Mouse (Mus musculus) megakaryocyte, embryonic 14.5 days (primary cell): Measurements from ENCODE around the gene Duox1. TPM values are rescaled to one million over a fixed set of nuclear protein-coding genes. Genes with fewer than 3 reads are reported as not detected.
A peak's percentile ranks its signal among the peaks of the same experiment; 100 is the strongest.
"Not testable (repeated sequence)": the region's sequence is repeated elsewhere in the genome, so short reads cannot be mapped to it uniquely, and the experiment has no call there.

Source experiments
- H3K27me3 ChIP-seq: replicated peaks from 2 replicates; pipeline ENCODE3; 2012; ENCODE audit warnings: inconsistent platforms
- H3K36me3 ChIP-seq: replicated peaks from 2 replicates; pipeline ENCODE3; 2012; ENCODE audit warnings: low read length, inconsistent platforms, mixed read lengths
- H3K4me1 ChIP-seq: 2 replicates; pipeline ENCODE4 v1.6.1; 2012; ENCODE audit warnings: inconsistent platforms
- H3K4me3 ChIP-seq: replicated peaks from 2 replicates; pipeline ENCODE3; 2012; ENCODE audit warnings: moderate library complexity, mild to moderate bottlenecking, inconsistent platforms
- H3K9me3 ChIP-seq: 2 replicates; pipeline ENCODE4 v1.6.1; 2012; ENCODE audit warnings: inconsistent platforms
- FLI1 ChIP-seq: IDR thresholded peaks from 2 replicates; pipeline ENCODE4 v1.6.1; 2012; ENCODE audit warnings: low read length, inconsistent platforms, mixed read lengths
- GATA1 ChIP-seq: IDR thresholded peaks from 3 replicates; pipeline ENCODE4 v1.6.1; 2012; ENCODE audit warnings: mixed read lengths, low read length, inconsistent platforms, borderline replicate concordance
- polyA plus RNA-seq: library from polyadenylated mRNA; stranded (reverse); fragments of >175 nt; gene quantifications from 2 replicates; pipeline ENCODE4 v1.2.3, GENCODE M21; 2012; ENCODE audit warnings: low replicate concordance; ENCODE audit not compliant: insufficient read depth

The Duox1 gene
- polyA plus RNA-seq, 1 experiment: not detected

GRCm38 (mm10) chr2:122311561-122311960 is 3.9 kb upstream of the Duox1 start:
- TF ChIP-seq FLI1: no peak
- TF ChIP-seq GATA1: no peak
- Histone ChIP-seq H3K36me3 (no peaks in the 10 kb centered on the region), H3K4me3 (peak overlapping the region; percentile 46), H3K4me1 (peaks cover 22% of the 10 kb centered on the region), H3K27me3 (peaks cover 90% of the 10 kb centered on the region), H3K9me3 (no peaks in the 10 kb centered on the region)

- Histone ChIP-seq H3K36me3 (no peaks in the 10 kb centered on the region), H3K4me1 (peaks cover 19% of the 10 kb centered on the region), H3K9me3 (no peaks in the 10 kb centered on the region), H3K4me3 (peak overlapping the region; percentile 81), H3K27me3 (peaks cover 90% of the 10 kb centered on the region)
- no peak for TF ChIP-seq GATA1
- no peak for TF ChIP-seq FLI1
Observed at GRCm38 (mm10) chr2:122312722-122313417, 2.6 kb upstream of the Duox1 start.

GRCm38 (mm10) chr2:122313536-122313935 is 1.9 kb upstream of the Duox1 start, which contains the start of gene Duoxa1:
Duoxa1 (minus strand) TSS chr2:122313730.
- Histone ChIP-seq H3K27me3 (peaks cover 90% of the 10 kb centered on the region), H3K4me3 (peak within 1 kb of the TSS; percentile 81), H3K36me3 (no peaks in the 10 kb centered on the region), H3K4me1 (peaks cover 19% of the 10 kb centered on the region), H3K9me3 (no peaks in the 10 kb centered on the region)
- TF ChIP-seq GATA1: no peak
- no peak for TF ChIP-seq FLI1

- Histone ChIP-seq H3K9me3 (no peaks in the 10 kb centered on the region), H3K27me3 (peaks cover 74% of the 10 kb centered on the region), H3K4me1 (peaks cover 11% of the 10 kb centered on the region), H3K4me3 (no peak overlapping the region), H3K36me3 (no peaks in the 10 kb centered on the region)
- TF ChIP-seq FLI1: no peak
- TF ChIP-seq GATA1: no peak
Observed at GRCm38 (mm10) chr2:122317384-122317783, 1.9 kb downstream of the Duox1 start.

GRCm38 (mm10) chr2:122323960-122324359 is 8.5 kb downstream of the Duox1 start:
- no peak overlapping the region for H3K4me3 ChIP-seq
- peaks cover 58% of the 10 kb centered on the region for H3K27me3 ChIP-seq
- no peaks in the 10 kb centered on the region for H3K4me1 ChIP-seq
- TF ChIP-seq FLI1 (no peak), GATA1 (no peak)
- H3K9me3 ChIP-seq: no peaks in the 10 kb centered on the region
- no peaks in the 10 kb centered on the region for H3K36me3 ChIP-seq

GRCm38 (mm10) chr2:122324586-122324985 is 9.1 kb downstream of the Duox1 start:
- H3K4me3 ChIP-seq: no peak overlapping the region

GRCm38 (mm10) chr2:122325361-122325760 is 9.9 kb downstream of the Duox1 start:
- TF ChIP-seq GATA1 (no peak), FLI1 (no peak)
- no peaks in the 10 kb centered on the region for H3K4me1 ChIP-seq
- peaks cover 63% of the 10 kb centered on the region for H3K27me3 ChIP-seq
- no peak overlapping the region for H3K4me3 ChIP-seq
- H3K9me3 ChIP-seq: no peaks in the 10 kb centered on the region
- H3K36me3 ChIP-seq: no peaks in the 10 kb centered on the region

More at GRCm38 (mm10) chr2:122324586-122324985, 9.1 kb downstream of the Duox1 start:
- TF ChIP-seq FLI1 (no peak), GATA1 (no peak)
- Histone ChIP-seq H3K27me3 (peaks cover 58% of the 10 kb centered on the region), H3K4me1 (no peaks in the 10 kb centered on the region), H3K36me3 (no peaks in the 10 kb centered on the region), H3K9me3 (no peaks in the 10 kb centered on the region)

- Histone ChIP-seq H3K9me3 (no peaks in the 10 kb centered on the region), H3K4me3 (no peak overlapping the region), H3K4me1 (no peaks in the 10 kb centered on the region), H3K36me3 (no peaks in the 10 kb centered on the region), H3K27me3 (peaks cover 57% of the 10 kb centered on the region)
- TF ChIP-seq GATA1 (no peak), FLI1 (no peak)
Observed at GRCm38 (mm10) chr2:122327986-122328385, 12.5 kb downstream of the Duox1 start.

GRCm38 (mm10) chr2:122330317-122330716 is 14.8 kb downstream of the Duox1 start:
- H3K36me3 ChIP-seq, H3K9me3 ChIP-seq, H3K4me3 ChIP-seq, H3K4me1 ChIP-seq: not testable (repeated sequence)
- H3K27me3 ChIP-seq: peaks cover 50% of the 10 kb centered on the region

- no peaks in the 10 kb centered on the region for H3K36me3 ChIP-seq
- no peak overlapping the region for H3K4me3 ChIP-seq
- H3K9me3 ChIP-seq: no peaks in the 10 kb centered on the region
- H3K27me3 ChIP-seq: peaks cover 54% of the 10 kb centered on the region
- TF ChIP-seq GATA1: no peak
- no peak for TF ChIP-seq FLI1
- no peaks in the 10 kb centered on the region; the same call in 1 of the 2 replicates for H3K4me1 ChIP-seq
Observed at GRCm38 (mm10) chr2:122332222-122332621, 16.8 kb downstream of the Duox1 start.
